Mouse (Mus musculus) G1E (cell line): Measurements from ENCODE around the gene Klf17.

Experiments
- CTCF ChIP-seq: IDR thresholded peaks from 2 replicates; pipeline ENCODE4 v1.5.1; 2012; ENCODE audit warnings: low read depth, low read length, inconsistent platforms, mixed read lengths
- GATA1 ChIP-seq: IDR thresholded peaks from 2 replicates; pipeline ENCODE4 v1.6.1; 2012; ENCODE audit warnings: borderline replicate concordance, low read length, inconsistent platforms, mixed read lengths
- POLR2AphosphoS5 ChIP-seq: IDR thresholded peaks from 2 replicates; pipeline ENCODE4 v1.6.1; 2012; ENCODE audit warnings: low read depth, low read length, inconsistent platforms; ENCODE audit not compliant: insufficient replicate concordance
- TAL1 ChIP-seq: conservative IDR thresholded peaks from 2 replicates; pipeline ENCODE4 v1.6.1; 2012; ENCODE audit warnings: low read depth, low read length, inconsistent platforms, mixed read lengths

GRCm38 (mm10) chr4:117712314-117712713 is 53.1 kb downstream of the Klf17 start:
- TF ChIP-seq TAL1 (no peak), GATA1 (no peak), CTCF (no peak), POLR2AphosphoS5 (no peak)
